Mouse (Mus musculus) liver, embryonic 12.5 days (tissue): ENCODE results near the gene Tmem210. TPM values are rescaled to one million over a fixed set of nuclear protein-coding genes. Genes with fewer than 3 reads are reported as not detected.

ENCODE experiments used
- ATAC-seq: fragments of 200-750 bp; cut with Nextera tagmentation; 2 replicates; pipeline ENCODE4 v1.8.0; 2017; ENCODE audit warnings: moderate number of reproducible peaks, mild to moderate bottlenecking, moderate library complexity
- H3K27ac ChIP-seq: fragments of 300-500 bp; sonication (generic); 2 replicates; pipeline ENCODE4 v1.5.1; 2016; ENCODE audit warnings: mild to moderate bottlenecking
- H3K27me3 ChIP-seq: fragments of 300-500 bp; sonication (generic); replicated peaks from 2 replicates; pipeline ENCODE4 v1.6.1; 2016; ENCODE audit warnings: mild to moderate bottlenecking, moderate library complexity
- H3K36me3 ChIP-seq: fragments of 300-500 bp; sonication (generic); 2 replicates; pipeline ENCODE4 v1.6.1; 2016; ENCODE audit warnings: mild to moderate bottlenecking, moderate library complexity
- H3K4me1 ChIP-seq: fragments of 300-500 bp; sonication (generic); 2 replicates; pipeline ENCODE4 v1.6.1; 2016
- H3K4me2 ChIP-seq: fragments of 300-500 bp; sonication (generic); 2 replicates; pipeline ENCODE4 v1.6.1; 2016; ENCODE audit warnings: mild to moderate bottlenecking, moderate library complexity
- H3K4me3 ChIP-seq: fragments of 300-500 bp; sonication (generic); 2 replicates; pipeline ENCODE4 v1.5.1; 2016; ENCODE audit warnings: mild to moderate bottlenecking, moderate library complexity
- H3K9ac ChIP-seq: fragments of 300-500 bp; sonication (generic); 2 replicates; pipeline ENCODE4 v1.6.1; 2016; ENCODE audit warnings: mild to moderate bottlenecking, moderate library complexity
- H3K9me3 ChIP-seq: fragments of 300-500 bp; sonication (generic); replicated peaks from 2 replicates; pipeline ENCODE4 v1.6.1; 2016; ENCODE audit warnings: mild to moderate bottlenecking, moderate library complexity
- WGBS: fragments of 180-500 bp; shearing (Covaris S2); methylation state at CpG from one replicate; pipeline ENCODE4 v1.1.7; 2016; ENCODE audit not compliant: insufficient replicate concordance; 5-methylcytosine and 5-hydroxymethylcytosine counted together
- polyA plus RNA-seq: library from polyadenylated mRNA; unstranded; fragments of >200 nt; fragmentation: Nextera tagmentation; extraction: Ambion mirVana; gene quantifications from 2 replicates; pipeline ENCODE4 v1.2.1, GENCODE M21; 2016

Tmem210 gene
- polyA plus RNA-seq, 1 experiment from 2014 or later: not detected

- peak overlapping the region; percentile 67 for H3K4me2 ChIP-seq
- H3K27me3 ChIP-seq: peaks cover 94% of the 10 kb centered on the region
- peak overlapping the region; percentile 45; the same call in 1 of the 2 replicates for H3K4me3 ChIP-seq
- WGBS: 44% methylated on average over 14 of the region's 14 CpGs
- H3K4me1 ChIP-seq: peaks cover 12% of the 10 kb centered on the region
- H3K36me3 ChIP-seq: no peaks in the 10 kb centered on the region
- H3K9me3 ChIP-seq: no peaks in the 10 kb centered on the region
- H3K27ac ChIP-seq: no peak overlapping the region
- 0 out of 2 replicates have a peak overlapping the region, but pooled peaks have one; percentile 31 for H3K9ac ChIP-seq
- no peak for ATAC-seq
These were observed 17.8 kb downstream of the Tmem210 start for GRCm38 (mm10) chr2:25305587-25306359.

- no peaks in the 10 kb centered on the region for H3K36me3 ChIP-seq
- no peak for ATAC-seq
- peaks cover 98% of the 10 kb centered on the region for H3K27me3 ChIP-seq
- H3K4me2 ChIP-seq: no peak overlapping the region
- peaks cover 4% of the 10 kb centered on the region for H3K4me1 ChIP-seq
- no peak overlapping the region for H3K9ac ChIP-seq
- no peak overlapping the region for H3K27ac ChIP-seq
- WGBS: 43% methylated on average over 10 of the region's 10 CpGs
- H3K4me3 ChIP-seq: no peak overlapping the region
- H3K9me3 ChIP-seq: no peaks in the 10 kb centered on the region
These were observed 22.2 kb downstream of the Tmem210 start for GRCm38 (mm10) chr2:25310180-25310579.

GRCm38 (mm10) chr2:25310969-25311368 is 23.0 kb downstream of the Tmem210 start:
- H3K4me3 ChIP-seq: no peak overlapping the region
- H3K9ac ChIP-seq: no peak overlapping the region

GRCm38 (mm10) chr2:25311491-25311891 is 23.5 kb downstream of the Tmem210 start:
- Histone ChIP-seq H3K36me3 (no peaks in the 10 kb centered on the region), H3K9me3 (no peaks in the 10 kb centered on the region), H3K9ac (no peak overlapping the region), H3K27ac (no peak overlapping the region), H3K4me3 (no peak overlapping the region), H3K4me1 (no peaks in the 10 kb centered on the region), H3K27me3 (peaks cover 98% of the 10 kb centered on the region), H3K4me2 (no peak overlapping the region)
- WGBS: 6% methylated on average over 11 of the region's 11 CpGs
- no peak for ATAC-seq

More at GRCm38 (mm10) chr2:25310969-25311368, 23.0 kb downstream of the Tmem210 start:
- no peaks in the 10 kb centered on the region for H3K4me1 ChIP-seq
- no peak overlapping the region for H3K4me2 ChIP-seq
- ATAC-seq: no peak
- H3K27ac ChIP-seq: no peak overlapping the region
- H3K36me3 ChIP-seq: no peaks in the 10 kb centered on the region
- no peaks in the 10 kb centered on the region for H3K9me3 ChIP-seq
- H3K27me3 ChIP-seq: peaks cover 98% of the 10 kb centered on the region
- WGBS: 3% methylated on average over 22 of the region's 22 CpGs

- H3K4me3 ChIP-seq: peak overlapping the region; percentile 30
- no peak for ATAC-seq
- H3K27me3 ChIP-seq: peaks cover 90% of the 10 kb centered on the region
These were observed 30.4 kb downstream of the Tmem210 start for GRCm38 (mm10) chr2:25318119-25318966.

GRCm38 (mm10) chr2:25318971-25319773 is 31.2 kb downstream of the Tmem210 start, which contains the start of gene Grin1:
Gene Grin1 (minus strand): TSS chr2:25319187.
- H3K9ac ChIP-seq: no peak within 1 kb of the TSS
- no peak for ATAC-seq
- no peak within 1 kb of the TSS for H3K27ac ChIP-seq
- peaks cover 82% of the 10 kb centered on the region for H3K27me3 ChIP-seq
- H3K9me3 ChIP-seq: no peaks in the 10 kb centered on the region
- H3K36me3 ChIP-seq: no peaks in the 10 kb centered on the region
- peaks cover 8% of the 10 kb centered on the region for H3K4me1 ChIP-seq
- H3K4me2 ChIP-seq: peak within 1 kb of the TSS; percentile 61
- WGBS: 9% methylated on average over 58 of the region's 58 CpGs
- H3K4me3 ChIP-seq: peak within 1 kb of the TSS; percentile 30

More at GRCm38 (mm10) chr2:25318119-25318966, 30.4 kb downstream of the Tmem210 start:
- H3K4me2 ChIP-seq: peak overlapping the region; percentile 61
- peaks cover 8% of the 10 kb centered on the region for H3K4me1 ChIP-seq
- no peak overlapping the region for H3K27ac ChIP-seq
- H3K36me3 ChIP-seq: no peaks in the 10 kb centered on the region
- H3K9me3 ChIP-seq: no peaks in the 10 kb centered on the region
- H3K9ac ChIP-seq: no peak overlapping the region
- whole genome bisulfite sequencing: 8% methylated on average over 31 of the region's 31 CpGs

- no peaks in the 10 kb centered on the region for H3K36me3 ChIP-seq
- peaks cover 8% of the 10 kb centered on the region for H3K4me1 ChIP-seq
- H3K4me3 ChIP-seq: no peak overlapping the region
- H3K9me3 ChIP-seq: no peaks in the 10 kb centered on the region
- no peak overlapping the region for H3K27ac ChIP-seq
- no peak for ATAC-seq
- H3K27me3 ChIP-seq: peaks cover 78% of the 10 kb centered on the region
- no peak overlapping the region for H3K4me2 ChIP-seq
- H3K9ac ChIP-seq: no peak overlapping the region
- WGBS: 23% methylated on average over 2 of the region's 2 CpGs
These were observed 32.1 kb downstream of the Tmem210 start for GRCm38 (mm10) chr2:25320084-25320483.

GRCm38 (mm10) chr2:25326036-25326435 is 38.1 kb downstream of the Tmem210 start:
- Histone ChIP-seq H3K27me3 (peaks cover 24% of the 10 kb centered on the region; the same call in 1 of the 2 replicates), H3K36me3 (no peaks in the 10 kb centered on the region), H3K9me3 (no peaks in the 10 kb centered on the region), H3K4me2 (no peak overlapping the region), H3K4me3 (no peak overlapping the region), H3K27ac (no peak overlapping the region), H3K4me1 (peaks cover under 1% of the 10 kb centered on the region; the same call in 1 of the 2 replicates), H3K9ac (no peak overlapping the region)
- 62% methylated on average over 2 of the region's 2 CpGs for WGBS
- no peak for ATAC-seq

- H3K4me1 ChIP-seq: peaks cover 14% of the 10 kb centered on the region
- WGBS: 39% methylated on average over 7 of the region's 7 CpGs
- no peak for ATAC-seq
- no peak overlapping the region for H3K4me3 ChIP-seq
- H3K4me2 ChIP-seq: no peak overlapping the region
- H3K27me3 ChIP-seq: peaks cover 11% of the 10 kb centered on the region; the same call in 1 of the 2 replicates
- no peak overlapping the region for H3K9ac ChIP-seq
- no peak overlapping the region for H3K27ac ChIP-seq
- peaks cover 1% of the 10 kb centered on the region; the same call in 1 of the 2 replicates for H3K36me3 ChIP-seq
- H3K9me3 ChIP-seq: no peaks in the 10 kb centered on the region
These were observed 40.5 kb downstream of the Tmem210 start for GRCm38 (mm10) chr2:25328440-25328839.

GRCm38 (mm10) chr2:25331470-25331869 is 43.5 kb downstream of the Tmem210 start:
- Histone ChIP-seq H3K36me3 (peaks cover 31% of the 10 kb centered on the region), H3K27ac (no peak overlapping the region), H3K4me1 (peaks cover 27% of the 10 kb centered on the region), H3K4me2 (peak overlapping the region; percentile 88), H3K4me3 (peak overlapping the region; percentile 90), H3K9ac (peak overlapping the region; percentile 87), H3K27me3 (peaks cover 4% of the 10 kb centered on the region; the same call in 1 of the 2 replicates), H3K9me3 (no peaks in the 10 kb centered on the region)
- no peak for ATAC-seq
- 38% methylated on average over 9 of the region's 9 CpGs for WGBS
